Mouse (Mus musculus) hindbrain, embryonic 14.5 days (tissue): ENCODE results near the gene Ropn1l. TPM values are rescaled to one million over a fixed set of nuclear protein-coding genes. Genes with fewer than 3 reads are reported as not detected.

Experiments used
- ATAC-seq: fragments of 200-750 bp; cut with Nextera tagmentation; 2 replicates; pipeline ENCODE4 v1.8.0; 2017; ENCODE audit warnings: moderate number of reproducible peaks, mild to moderate bottlenecking, moderate TSS enrichment, moderate library complexity; ENCODE audit not compliant: low FRiP score
- DNase-seq: peaks from one replicate; pipeline ENCODE4 v3.0.0-alpha.2; 2015; ENCODE audit warnings: low spot score
- H3K27ac ChIP-seq: fragments of 300-500 bp; sonication (generic); 2 replicates; pipeline ENCODE4 v1.5.1; 2014; ENCODE audit warnings: mild to moderate bottlenecking, moderate library complexity
- H3K27me3 ChIP-seq: fragments of 300-500 bp; sonication (generic); 2 replicates; pipeline ENCODE4 v1.6.1; 2014; ENCODE audit warnings: mild to moderate bottlenecking, low read length, mixed read lengths; ENCODE audit not compliant: control insufficient read depth, insufficient read depth
- H3K36me3 ChIP-seq: fragments of 300-500 bp; sonication (generic); replicated peaks from 2 replicates; pipeline ENCODE4 v1.6.1; 2014; ENCODE audit not compliant: control insufficient read depth, insufficient read depth
- H3K4me1 ChIP-seq: fragments of 300-500 bp; sonication (generic); replicated peaks from 2 replicates; pipeline ENCODE4 v1.6.1; 2014; ENCODE audit warnings: antibody characterized with exemption, low read length, mixed read lengths; ENCODE audit not compliant: control insufficient read depth, insufficient read depth
- H3K4me2 ChIP-seq: fragments of 300-500 bp; sonication (generic); replicated peaks from 2 replicates; pipeline ENCODE4 v1.6.1; 2014; ENCODE audit warnings: mild to moderate bottlenecking, moderate library complexity
- H3K4me3 ChIP-seq: fragments of 300-500 bp; sonication (generic); replicated peaks from 2 replicates; pipeline ENCODE4 v1.5.1; 2014; ENCODE audit warnings: mild to moderate bottlenecking, low read length
- H3K9ac ChIP-seq: fragments of 300-500 bp; sonication (generic); 2 replicates; pipeline ENCODE4 v1.6.1; 2014
- H3K9me3 ChIP-seq: fragments of 300-500 bp; sonication (generic); 2 replicates; pipeline ENCODE4 v1.6.1; 2016; ENCODE audit warnings: low read length; ENCODE audit not compliant: control insufficient read depth
- WGBS: fragments of 180-500 bp; shearing (Covaris S2); extraction: QIAGEN DNeasy Blood & Tissue Kit; methylation state at CpG from one replicate; pipeline ENCODE4 v1.1.7; 2014; 5-methylcytosine and 5-hydroxymethylcytosine counted together
- polyA plus RNA-seq: library from polyadenylated mRNA; unstranded; fragments of >200 nt; fragmentation: Nextera tagmentation; extraction: Ambion mirVana; gene quantifications from 2 replicates; pipeline ENCODE4 v1.2.1, GENCODE M21; 2014

The Ropn1l gene
- polyA plus RNA-seq, 1 experiment from 2014 or later: 2.8 TPM

GRCm38 (mm10) chr15:31417796-31418685 lies 35.5 kb downstream of the Ropn1l start:
- H3K36me3 ChIP-seq: no peaks in the 10 kb centered on the region
- peak overlapping the region; percentile 9; the same call in 1 of the 2 replicates for H3K27ac ChIP-seq
- H3K27me3 ChIP-seq: no peaks in the 10 kb centered on the region
- H3K9ac ChIP-seq: no peak overlapping the region
- ATAC-seq: no peak
- no peaks in the 10 kb centered on the region for H3K9me3 ChIP-seq
- H3K4me1 ChIP-seq: no peaks in the 10 kb centered on the region
- peak overlapping the region; percentile 19 for H3K4me2 ChIP-seq
- WGBS: 59% methylated on average over 21 of the region's 21 CpGs
- no peak overlapping the region for H3K4me3 ChIP-seq
- no peak for DNase-seq

GRCm38 (mm10) chr15:31417409-31417795 lies 36.1 kb downstream of the Ropn1l start:
- DNase-seq: no peak
- Histone ChIP-seq H3K4me1 (no peaks in the 10 kb centered on the region), H3K4me2 (no peak overlapping the region), H3K27ac (no peak overlapping the region), H3K9ac (no peak overlapping the region), H3K36me3 (no peaks in the 10 kb centered on the region), H3K27me3 (no peaks in the 10 kb centered on the region), H3K4me3 (no peak overlapping the region), H3K9me3 (no peaks in the 10 kb centered on the region)
- 74% methylated on average over 6 of the region's 6 CpGs for WGBS
- ATAC-seq: peak; percentile 57; the same call in 1 of the 2 replicates

GRCm38 (mm10) chr15:31415181-31415580 lies 38.4 kb downstream of the Ropn1l start:
- H3K27ac ChIP-seq: no peak overlapping the region
- 68% methylated on average over 4 of the region's 4 CpGs for WGBS
- ATAC-seq: no peak

GRCm38 (mm10) chr15:31414179-31414898 lies 39.2 kb downstream of the Ropn1l start:
- Histone ChIP-seq H3K27me3 (no peaks in the 10 kb centered on the region), H3K9ac (no peak overlapping the region), H3K4me1 (no peaks in the 10 kb centered on the region), H3K4me2 (no peak overlapping the region), H3K36me3 (no peaks in the 10 kb centered on the region), H3K27ac (no peak overlapping the region), H3K4me3 (no peak overlapping the region), H3K9me3 (no peaks in the 10 kb centered on the region)
- DNase-seq (no peak), ATAC-seq (no peak)
- WGBS: 47% methylated on average over 6 of the region's 6 CpGs

More at GRCm38 (mm10) chr15:31415181-31415580, 38.4 kb downstream of the Ropn1l start:
- H3K4me1 ChIP-seq: no peaks in the 10 kb centered on the region
- no peak overlapping the region for H3K9ac ChIP-seq
- H3K4me2 ChIP-seq: no peak overlapping the region
- no peaks in the 10 kb centered on the region for H3K36me3 ChIP-seq
- H3K9me3 ChIP-seq: no peaks in the 10 kb centered on the region
- H3K4me3 ChIP-seq: no peak overlapping the region
- H3K27me3 ChIP-seq: no peaks in the 10 kb centered on the region
- DNase-seq: no peak

GRCm38 (mm10) chr15:31413662-31414061 lies 39.9 kb downstream of the Ropn1l start:
- no peaks in the 10 kb centered on the region for H3K36me3 ChIP-seq
- H3K4me1 ChIP-seq: no peaks in the 10 kb centered on the region
- no peak for DNase-seq
- WGBS: 85% methylated on average over 6 of the region's 6 CpGs
- no peaks in the 10 kb centered on the region for H3K9me3 ChIP-seq
- no peak overlapping the region for H3K4me3 ChIP-seq
- H3K27me3 ChIP-seq: no peaks in the 10 kb centered on the region
- no peak overlapping the region for H3K9ac ChIP-seq
- no peak overlapping the region for H3K4me2 ChIP-seq
- ATAC-seq: no peak
- H3K27ac ChIP-seq: no peak overlapping the region

- H3K4me2 ChIP-seq: no peak overlapping the region
- DNase-seq (no peak), ATAC-seq (no peak)
- H3K9ac ChIP-seq: no peak overlapping the region
- no peaks in the 10 kb centered on the region for H3K27me3 ChIP-seq
- no peak overlapping the region for H3K4me3 ChIP-seq
- no peaks in the 10 kb centered on the region for H3K9me3 ChIP-seq
- H3K4me1 ChIP-seq: no peaks in the 10 kb centered on the region
- no peaks in the 10 kb centered on the region for H3K36me3 ChIP-seq
- H3K27ac ChIP-seq: no peak overlapping the region
- 59% methylated on average over 3 of the region's 3 CpGs for WGBS
These were observed 40.6 kb downstream of the Ropn1l start for GRCm38 (mm10) chr15:31412933-31413332.

- WGBS: 84% methylated on average over 6 of the region's 6 CpGs
- no peak overlapping the region for H3K9ac ChIP-seq
- H3K4me3 ChIP-seq: no peak overlapping the region
- H3K9me3 ChIP-seq: no peaks in the 10 kb centered on the region
- H3K4me2 ChIP-seq: no peak overlapping the region
- ATAC-seq: no peak
- H3K4me1 ChIP-seq: no peaks in the 10 kb centered on the region
- H3K36me3 ChIP-seq: no peaks in the 10 kb centered on the region
- no peaks in the 10 kb centered on the region for H3K27me3 ChIP-seq
- no peak for DNase-seq
- H3K27ac ChIP-seq: no peak overlapping the region
These were observed 41.1 kb downstream of the Ropn1l start for GRCm38 (mm10) chr15:31412436-31412835.

GRCm38 (mm10) chr15:31407490-31407889 lies 46.0 kb downstream of the Ropn1l start:
- Histone ChIP-seq H3K4me2 (no peak overlapping the region), H3K36me3 (no peaks in the 10 kb centered on the region), H3K4me1 (0 out of 2 replicates have a peak, but pooled peaks cover 5% of the 10 kb centered on the region), H3K27me3 (no peaks in the 10 kb centered on the region), H3K9ac (no peak overlapping the region), H3K4me3 (no peak overlapping the region), H3K9me3 (no peaks in the 10 kb centered on the region), H3K27ac (no peak overlapping the region)
- WGBS: 87% methylated on average over 4 of the region's 4 CpGs
- DNase-seq: no peak
- no peak for ATAC-seq

- no peak for ATAC-seq
- WGBS: 89% methylated on average over 5 of the region's 5 CpGs
- H3K4me1 ChIP-seq: 0 out of 2 replicates have a peak, but pooled peaks cover 5% of the 10 kb centered on the region
These were observed 46.7 kb downstream of the Ropn1l start for GRCm38 (mm10) chr15:31406881-31407280.

More at GRCm38 (mm10) chr15:31406881-31407280, 46.7 kb downstream of the Ropn1l start:
- Histone ChIP-seq H3K27ac (no peak overlapping the region), H3K27me3 (no peaks in the 10 kb centered on the region), H3K36me3 (no peaks in the 10 kb centered on the region), H3K4me3 (no peak overlapping the region), H3K4me2 (no peak overlapping the region), H3K9me3 (no peaks in the 10 kb centered on the region), H3K9ac (no peak overlapping the region)
- DNase-seq: no peak
